Mouse (Mus musculus) ES-E14 (cell line): ENCODE measurements around the gene Epsti1. TPM values are rescaled to one million over a fixed set of nuclear protein-coding genes. Genes with fewer than 3 reads are reported as not detected.

ENCODE experiments used
- DNase-seq: peaks from one replicate; pipeline ENCODE4 v3.0.0-alpha.2; 2013; ENCODE audit warnings: low read depth, low spot score
- H3K27ac ChIP-seq: 2 replicates; pipeline ENCODE4 v1.5.1; 2012; ENCODE audit warnings: low read depth, mild to moderate bottlenecking, low read length, moderate library complexity, mixed read lengths; ENCODE audit not compliant: poor library complexity, insufficient read depth, severe bottlenecking
- H3K36me3 ChIP-seq: 2 replicates; pipeline ENCODE4 v1.6.1; 2012; ENCODE audit warnings: mild to moderate bottlenecking, low read length, moderate library complexity, mixed read lengths; ENCODE audit not compliant: control insufficient read depth, poor library complexity, insufficient read depth, severe bottlenecking
- H3K4me1 ChIP-seq, 2 experiments: fragments of 150-350 bp in 1 of 2; sonication (generic) in 1 of 2; 2 replicates each; pipeline ENCODE4 v1.6.1; 2012; ENCODE audit warnings: low read length in 2 of 2, mild to moderate bottlenecking in 1 of 2, mixed read lengths in 1 of 2; ENCODE audit not compliant: control insufficient read depth in 2 of 2, insufficient read depth in 2 of 2, poor library complexity in 1 of 2
- H3K4me3 ChIP-seq, 2 experiments: fragments of 150-350 bp in 1 of 2; sonication (generic) in 1 of 2; 2 replicates each; pipeline ENCODE4 v1.5.1; 2012; ENCODE audit warnings: low read length in 2 of 2, low read depth in 1 of 2, mild to moderate bottlenecking in 1 of 2, mixed read lengths in 1 of 2; ENCODE audit not compliant: insufficient read depth in 1 of 2, poor library complexity in 1 of 2, severe bottlenecking in 1 of 2
- H3K9ac ChIP-seq: 2 replicates; pipeline ENCODE4 v1.6.1; 2012; ENCODE audit warnings: low read depth, mild to moderate bottlenecking, low read length, mixed read lengths; ENCODE audit not compliant: poor library complexity, insufficient read depth, severe bottlenecking
- H3K9me3 ChIP-seq: fragments of 150-350 bp; sonication (generic); 2 replicates; pipeline ENCODE4 v1.6.1; 2012; ENCODE audit warnings: low read depth, mild to moderate bottlenecking, low read length; ENCODE audit not compliant: control insufficient read depth, insufficient read depth
- CHD2 ChIP-seq: IDR thresholded peaks from 2 replicates; pipeline ENCODE4 v1.6.1; 2014; ENCODE audit warnings: mild to moderate bottlenecking, low read depth, low read length, inconsistent platforms
- HCFC1 ChIP-seq: IDR thresholded peaks from 2 replicates; pipeline ENCODE4 v1.6.1; 2012; ENCODE audit warnings: low read length, inconsistent platforms, borderline replicate concordance; ENCODE audit not compliant: insufficient read depth
- MAFK ChIP-seq: IDR thresholded peaks from 2 replicates; pipeline ENCODE4 v1.6.1; 2014; ENCODE audit warnings: mild to moderate bottlenecking, low read depth, low read length, inconsistent platforms; ENCODE audit not compliant: insufficient read depth
- ZC3H11A ChIP-seq: IDR thresholded peaks from 2 replicates; pipeline ENCODE4 v1.6.1; 2012; ENCODE audit warnings: low read depth, mild to moderate bottlenecking, inconsistent platforms, low read length, borderline replicate concordance
- ZNF384 ChIP-seq: IDR thresholded peaks from 2 replicates; pipeline ENCODE4 v1.6.1; 2012; ENCODE audit warnings: low read depth, low read length, inconsistent platforms
- in situ Hi-C, 2 experiments: fragments of 600-800 bp; cut with MboI; formaldehyde crosslinking; loops; one replicate each; pipeline ENCODE4 v1.15.1; 2025; ENCODE audit warnings: low sequenced_read_pairs in 2 of 2, inconsistent platforms in 1 of 2; ENCODE audit not compliant: unreplicated experiment in 2 of 2
- total RNA-seq: library from RNA; depleted of rRNA; stranded (reverse); fragments of 300-350 nt; gene quantifications from 2 replicates; pipeline ENCODE4 v1.2.3, GENCODE M21; 2012

Epsti1 gene
- total RNA-seq, 1 experiment, result not detected

- in situ Hi-C loops, result no loop called here
- H3K9ac ChIP-seq, result no peak overlapping the region
- no peak overlapping the region for H3K4me3 ChIP-seq
- no peaks in the 10 kb centered on the region for H3K4me1 ChIP-seq
- H3K9me3 ChIP-seq, result no peaks in the 10 kb centered on the region
- no peak overlapping the region for H3K27ac ChIP-seq
- no peak for TF ChIP-seq ZNF384
- no peak for TF ChIP-seq ZC3H11A
- no peak for TF ChIP-seq HCFC1
- no peak for TF ChIP-seq MAFK
- TF ChIP-seq CHD2, result no peak
- no peak for DNase-seq
- no peaks in the 10 kb centered on the region for H3K36me3 ChIP-seq
Observed at GRCm38 (mm10) chr14:77886376-77886775, 17.7 kb upstream of the Epsti1 start.

- no peak overlapping the region for H3K9ac ChIP-seq
- no peaks in the 10 kb centered on the region for H3K9me3 ChIP-seq
- no peak overlapping the region for H3K4me3 ChIP-seq
- no peaks in the 10 kb centered on the region for H3K36me3 ChIP-seq
- no peak for DNase-seq
- no peak overlapping the region for H3K27ac ChIP-seq
- in situ Hi-C loops, result no loop called here
- H3K4me1 ChIP-seq, result no peaks in the 10 kb centered on the region
- TF ChIP-seq ZC3H11A (no peak), HCFC1 (no peak), CHD2 (no peak), MAFK (no peak), ZNF384 (no peak)
Observed at GRCm38 (mm10) chr14:77886941-77887340, 17.1 kb upstream of the Epsti1 start.

- in situ Hi-C loops, result loop anchor here in 1 of 2 experiments (5.0 kb wide), 1 partner anchor 48 kb away; no protein-coding TSS in a partner anchor
- TF ChIP-seq CHD2, result no peak
- TF ChIP-seq MAFK, result peak; percentile 59; the same call in 1 of the 2 replicates
- DNase-seq, result peak; percentile 11
Observed at GRCm38 (mm10) chr14:77889911-77890310, 14.1 kb upstream of the Epsti1 start.

GRCm38 (mm10) chr14:77895951-77896350, 8.1 kb upstream of the Epsti1 start:
- Histone ChIP-seq H3K36me3 (no peaks in the 10 kb centered on the region), H3K9ac (no peak overlapping the region), H3K9me3 (no peaks in the 10 kb centered on the region), H3K4me1 (no peaks in the 10 kb centered on the region), H3K4me3 (no peak overlapping the region), H3K27ac (no peak overlapping the region)
- TF ChIP-seq MAFK (no peak), ZNF384 (no peak)
- DNase-seq, result no peak
- in situ Hi-C loops, result no loop called here

More at GRCm38 (mm10) chr14:77889911-77890310, 14.1 kb upstream of the Epsti1 start:
- H3K4me3 ChIP-seq, result no peak overlapping the region
- H3K27ac ChIP-seq, result no peak overlapping the region
- no peaks in the 10 kb centered on the region for H3K4me1 ChIP-seq
- no peak overlapping the region for H3K9ac ChIP-seq
- H3K36me3 ChIP-seq, result no peaks in the 10 kb centered on the region
- H3K9me3 ChIP-seq, result no peaks in the 10 kb centered on the region

- Histone ChIP-seq H3K27ac (no peak overlapping the region), H3K9me3 (no peaks in the 10 kb centered on the region), H3K36me3 (no peaks in the 10 kb centered on the region), H3K9ac (no peak overlapping the region), H3K4me3 (no peak overlapping the region), H3K4me1 (no peaks in the 10 kb centered on the region)
- TF ChIP-seq MAFK, result no peak
- TF ChIP-seq HCFC1, result no peak
- TF ChIP-seq CHD2, result no peak
- no peak for TF ChIP-seq ZC3H11A
- TF ChIP-seq ZNF384, result no peak
- no peak for DNase-seq
- in situ Hi-C loops, result no loop called here
Observed at GRCm38 (mm10) chr14:77902541-77902940, 1.5 kb upstream of the Epsti1 start.
